Mouse (Mus musculus): ENCODE data around the gene Ttc7. TPM values are rescaled to one million over a fixed set of nuclear protein-coding genes. Genes with fewer than 3 reads are reported as not detected.
A peak's percentile ranks its signal among the peaks of the same experiment; 100 is the strongest.

Ttc7 gene
- polyA plus RNA-seq, 1 experiment from 2014 or later, result 9.5 TPM

DNA sequence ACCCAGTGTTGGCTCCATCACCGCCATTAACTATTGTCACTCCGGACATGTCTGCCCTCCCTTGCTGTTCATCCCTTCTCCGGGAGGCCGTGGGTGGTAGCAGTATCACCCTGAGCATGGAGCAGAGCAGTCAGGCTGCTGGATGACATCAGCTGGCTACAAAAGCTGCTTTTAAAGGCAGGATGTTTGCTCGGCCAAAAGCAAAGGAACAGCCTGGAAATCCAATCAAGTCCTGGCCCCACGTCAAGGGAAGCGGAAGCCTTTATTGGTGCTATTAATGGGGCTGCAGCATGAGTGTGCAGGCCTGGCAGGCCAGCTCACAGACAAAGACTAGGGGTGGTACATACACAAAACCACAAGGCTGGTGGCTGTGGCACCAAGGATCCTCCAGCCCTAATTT lies 108.6 kb downstream of the Ttc7 start:
- no peak for DNase-seq
- 54% methylated on average over 7 of the region's 7 CpGs for WGBS (ENCODE audit: insufficient replicate concordance)
- Histone ChIP-seq H3K36me3 (no peaks in the 10 kb centered on the region), H3K4me1 (replicated peaks) (peaks cover 5% of the 10 kb centered on the region; the same call in 1 of the 2 replicates), H3K27me3 (no peaks in the 10 kb centered on the region), H3K27ac (no peak overlapping the region), H3K4me2 (no peak overlapping the region), H3K9me3 (replicated peaks) (no peaks in the 10 kb centered on the region), H3K9ac (no peak overlapping the region), H3K4me3 (replicated peaks) (no peak overlapping the region)
- no peak for ATAC-seq (ENCODE audit: low read depth)

GRCm38 (mm10) chr17:87397088-87397487 lies 114.4 kb downstream of the Ttc7 start:
- DNase-seq (no peak), ATAC-seq (ENCODE audit: low read depth) (no peak)
- Histone ChIP-seq H3K4me1 (replicated peaks) (peaks cover 5% of the 10 kb centered on the region; the same call in 1 of the 2 replicates), H3K9me3 (replicated peaks) (no peaks in the 10 kb centered on the region), H3K4me2 (no peak overlapping the region), H3K27ac (no peak overlapping the region), H3K4me3 (replicated peaks) (no peak overlapping the region), H3K36me3 (no peaks in the 10 kb centered on the region), H3K9ac (no peak overlapping the region), H3K27me3 (no peaks in the 10 kb centered on the region)
- 60% methylated on average over 11 of the region's 11 CpGs for WGBS (ENCODE audit: insufficient replicate concordance)

DNA sequence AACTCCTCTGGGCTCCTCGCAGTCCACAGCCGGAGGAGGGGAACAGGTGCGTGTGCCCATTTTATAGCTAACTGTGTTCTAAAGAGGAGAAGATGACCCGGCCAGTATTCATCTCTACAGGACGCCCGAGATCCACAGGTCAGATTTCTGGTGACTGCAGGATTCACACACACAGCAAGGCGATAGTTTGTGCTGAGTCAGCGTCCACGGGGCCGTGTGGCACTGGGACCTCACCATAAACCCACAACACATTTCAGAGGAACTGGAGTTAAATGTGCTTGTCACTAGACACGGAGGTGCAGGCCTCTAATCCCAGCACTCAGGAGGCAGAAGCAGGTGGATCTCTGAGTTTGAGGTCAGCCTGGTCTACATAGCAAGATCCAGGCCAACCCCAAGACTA lies 119.8 kb downstream of the Ttc7 start:
- no peaks in the 10 kb centered on the region for H3K27me3 ChIP-seq
- no peak overlapping the region for H3K4me2 ChIP-seq
- DNase-seq (no peak), ATAC-seq (ENCODE audit: low read depth) (no peak)
- H3K4me1 ChIP-seq (replicated peaks), result peaks cover 7% of the 10 kb centered on the region
- no peaks in the 10 kb centered on the region for H3K9me3 ChIP-seq (replicated peaks)
- H3K9ac ChIP-seq, result no peak overlapping the region
- no peaks in the 10 kb centered on the region for H3K36me3 ChIP-seq
- no peak overlapping the region for H3K27ac ChIP-seq
- 72% methylated on average over 11 of the region's 11 CpGs for WGBS (ENCODE audit: insufficient replicate concordance)
- H3K4me3 ChIP-seq (replicated peaks), result no peak overlapping the region

- Histone ChIP-seq H3K4me1 (replicated peaks) (peaks cover 7% of the 10 kb centered on the region), H3K9me3 (replicated peaks) (no peaks in the 10 kb centered on the region), H3K9ac (no peak overlapping the region), H3K27ac (no peak overlapping the region), H3K4me3 (replicated peaks) (no peak overlapping the region), H3K4me2 (no peak overlapping the region), H3K36me3 (no peaks in the 10 kb centered on the region), H3K27me3 (no peaks in the 10 kb centered on the region)
- 55% methylated on average over 4 of the region's 4 CpGs for WGBS (ENCODE audit: insufficient replicate concordance)
- ATAC-seq (ENCODE audit: low read depth), result 0 out of 2 replicates have a peak, but pooled peaks have one; percentile 29
- no peak for DNase-seq
These were observed 120.8 kb downstream of the Ttc7 start for GRCm38 (mm10) chr17:87403462-87403861.

GRCm38 (mm10) chr17:87405576-87405975 lies 122.9 kb downstream of the Ttc7 start:
- 41% methylated on average over 11 of the region's 11 CpGs for WGBS (ENCODE audit: insufficient replicate concordance)
- DNase-seq, result no peak
- Histone ChIP-seq H3K9me3 (replicated peaks) (no peaks in the 10 kb centered on the region), H3K4me1 (replicated peaks) (peaks cover 7% of the 10 kb centered on the region), H3K9ac (no peak overlapping the region), H3K27ac (no peak overlapping the region), H3K4me2 (no peak overlapping the region), H3K36me3 (no peaks in the 10 kb centered on the region), H3K27me3 (no peaks in the 10 kb centered on the region), H3K4me3 (replicated peaks) (no peak overlapping the region)
- no peak for ATAC-seq (ENCODE audit: low read depth)

GRCm38 (mm10) chr17:87406646-87407045 lies 124.0 kb downstream of the Ttc7 start:
- ATAC-seq (ENCODE audit: low read depth), result no peak
- 72% methylated on average over 4 of the region's 4 CpGs for WGBS (ENCODE audit: insufficient replicate concordance)
- H3K9ac ChIP-seq, result no peak overlapping the region
- H3K4me2 ChIP-seq, result no peak overlapping the region
- DNase-seq, result no peak
- no peaks in the 10 kb centered on the region for H3K9me3 ChIP-seq (replicated peaks)
- peaks cover 7% of the 10 kb centered on the region for H3K4me1 ChIP-seq (replicated peaks)
- H3K4me3 ChIP-seq (replicated peaks), result no peak overlapping the region
- H3K36me3 ChIP-seq, result no peaks in the 10 kb centered on the region
- no peak overlapping the region for H3K27ac ChIP-seq
- no peaks in the 10 kb centered on the region for H3K27me3 ChIP-seq

DNA sequence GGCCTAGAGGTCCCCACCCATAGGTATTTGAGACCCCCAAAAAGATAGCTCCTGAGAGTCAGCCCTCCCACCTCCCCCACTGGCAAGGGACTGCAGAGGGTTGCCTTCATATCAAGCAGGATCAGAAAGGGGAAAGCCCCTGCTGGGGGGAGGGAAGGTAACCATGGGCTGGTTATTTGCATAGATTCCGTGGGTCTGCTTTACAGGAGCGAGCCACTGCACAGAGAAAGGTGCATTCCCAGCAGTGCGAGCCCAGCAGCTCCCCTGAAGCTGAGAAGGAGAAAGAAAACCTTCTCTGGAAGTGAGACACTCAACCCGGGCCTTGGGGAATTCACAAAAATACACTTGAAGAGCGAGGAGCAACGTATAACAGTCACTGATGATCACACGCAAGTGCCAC lies 135.4 kb downstream of the Ttc7 start:
- DNase-seq, result no peak
- Histone ChIP-seq H3K4me1 (replicated peaks) (no peaks in the 10 kb centered on the region), H3K9ac (no peak overlapping the region), H3K27me3 (no peaks in the 10 kb centered on the region), H3K9me3 (replicated peaks) (no peaks in the 10 kb centered on the region), H3K27ac (no peak overlapping the region), H3K4me2 (no peak overlapping the region), H3K36me3 (no peaks in the 10 kb centered on the region), H3K4me3 (replicated peaks) (no peak overlapping the region)
- WGBS (ENCODE audit: insufficient replicate concordance), result 67% methylated on average over 7 of the region's 7 CpGs
- ATAC-seq (ENCODE audit: low read depth), result no peak

- Histone ChIP-seq H3K4me1 (replicated peaks) (peaks cover under 1% of the 10 kb centered on the region), H3K27me3 (no peaks in the 10 kb centered on the region), H3K27ac (no peak within 1 kb of the TSS), H3K4me3 (replicated peaks) (no peak within 1 kb of the TSS), H3K4me2 (no peak within 1 kb of the TSS), H3K9me3 (replicated peaks) (no peaks in the 10 kb centered on the region), H3K36me3 (peaks cover 33% of the 10 kb centered on the region), H3K9ac (no peak within 1 kb of the TSS)
- WGBS (ENCODE audit: insufficient replicate concordance), result 63% methylated on average over 24 of the region's 24 CpGs
- DNase-seq, result no peak
- no peak for ATAC-seq (ENCODE audit: low read depth)
These were observed 144.8 kb downstream of the Ttc7 start, which contains the start of gene Stpg4 for GRCm38 (mm10) chr17:87427511-87427910. Gene Stpg4, minus strand, starts transcription at chr17:87427741.

DNA sequence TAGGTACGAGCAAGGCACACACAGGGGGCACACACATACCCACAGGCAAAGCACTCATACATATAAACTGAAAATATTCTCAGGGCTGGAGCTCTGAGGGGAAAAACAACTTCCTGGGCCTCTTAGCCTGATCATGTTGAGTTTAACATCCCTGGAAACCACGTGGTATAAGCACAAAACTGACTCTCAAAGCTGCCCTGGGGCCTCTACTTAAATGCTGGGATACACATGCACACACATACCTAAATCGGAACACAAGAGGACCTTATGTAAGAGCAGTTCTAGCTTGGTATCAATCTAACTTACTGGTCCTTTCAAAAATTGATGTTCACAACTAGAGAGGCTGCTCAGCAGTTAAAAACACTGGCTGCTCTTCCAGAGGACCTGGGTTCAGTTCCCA lies 146.7 kb downstream of the Ttc7 start:
- Histone ChIP-seq H3K36me3 (peaks cover 50% of the 10 kb centered on the region), H3K4me3 (replicated peaks) (no peak overlapping the region), H3K27me3 (no peaks in the 10 kb centered on the region), H3K27ac (no peak overlapping the region), H3K4me2 (no peak overlapping the region), H3K9ac (no peak overlapping the region), H3K9me3 (replicated peaks) (no peaks in the 10 kb centered on the region), H3K4me1 (replicated peaks) (peaks cover 6% of the 10 kb centered on the region)
- DNase-seq (no peak), ATAC-seq (ENCODE audit: low read depth) (no peak)
- WGBS (ENCODE audit: insufficient replicate concordance), result 81% methylated on average over 3 of the region's 3 CpGs

Other genes starting within 250 kb of the Ttc7 start
- gene Socs5, start 175.2 kb upstream of the Ttc7 start, polyA plus RNA-seq (2015; fragmentation: Nextera tagmentation; extraction: Ambion mirVana), result 2.2 and 2.8 TPM in 2 replicates
- gene Mcfd2, start 17.0 kb upstream of the Ttc7 start, polyA plus RNA-seq (2015; fragmentation: Nextera tagmentation; extraction: Ambion mirVana), result 50.2 and 53.9 TPM in 2 replicates
- gene Stpg4, start 144.9 kb downstream of the Ttc7 start, polyA plus RNA-seq (2015; fragmentation: Nextera tagmentation; extraction: Ambion mirVana), result not detected in 2 replicates
- 415 and 484 TPM in 2 replicates for gene Calm2, start 164.0 kb downstream of the Ttc7 start, polyA plus RNA-seq (2015; fragmentation: Nextera tagmentation; extraction: Ambion mirVana)

All from liver, embryonic 13.5 days (tissue).